Mouse (Mus musculus) CH12.LX (cell line): ENCODE measurements around the gene Pithd1. TPM values are rescaled to one million over a fixed set of nuclear protein-coding genes. Genes with fewer than 3 reads are reported as not detected.

Source experiments
- DNase-seq: peaks from one replicate; pipeline ENCODE4 v3.0.0-alpha.2; 2013; ENCODE audit errors: extremely low read depth
- H3K27ac ChIP-seq: 2 replicates; pipeline ENCODE4 v1.5.1; 2012; ENCODE audit warnings: low read depth, mild to moderate bottlenecking, control low read depth, moderate library complexity; ENCODE audit not compliant: insufficient read depth
- H3K27me3 ChIP-seq: replicated peaks from 2 replicates; pipeline ENCODE3; 2012; ENCODE audit warnings: inconsistent platforms
- H3K36me3 ChIP-seq, 2 experiments: replicated peaks in 1 of 2; 2 replicates each; pipeline versions ENCODE3 to v1.6.1; 2012; ENCODE audit warnings: inconsistent platforms in 1 of 2, low read length in 1 of 2, mild to moderate bottlenecking in 1 of 2, mixed read lengths in 1 of 2, moderate library complexity in 1 of 2; ENCODE audit not compliant: control insufficient read depth in 1 of 2, insufficient read depth in 1 of 2
- H3K4me1 ChIP-seq, 2 experiments: 2 replicates each; pipeline ENCODE4 v1.6.1; 2012; ENCODE audit warnings: inconsistent platforms in 1 of 2, moderate library complexity in 1 of 2; ENCODE audit not compliant: insufficient read depth in 2 of 2, control insufficient read depth in 1 of 2
- H3K4me2 ChIP-seq: 2 replicates; pipeline ENCODE4 v1.6.1; 2012; ENCODE audit warnings: low read depth, mild to moderate bottlenecking, control low read depth; ENCODE audit not compliant: poor library complexity, insufficient read depth, severe bottlenecking
- H3K4me3 ChIP-seq, 3 experiments: fragments of 150-350 bp in 1 of 3; sonication (generic) in 1 of 3; replicated peaks in 1 of 3; 2 replicates each; pipeline versions ENCODE3 to v1.5.1; 2011 to 2012; ENCODE audit warnings: low read depth in 2 of 3, low read length in 2 of 3, mild to moderate bottlenecking in 2 of 3, moderate library complexity in 2 of 3, control low read depth in 1 of 3, improper control_type of control experiment in 1 of 3, inconsistent platforms in 1 of 3, mixed read lengths in 1 of 3; ENCODE audit not compliant: poor library complexity in 1 of 3
- H3K79me2 ChIP-seq: replicated peaks from 2 replicates; pipeline ENCODE4 v1.6.1; 2012; ENCODE audit warnings: mild to moderate bottlenecking, moderate library complexity; ENCODE audit not compliant: control insufficient read depth, poor library complexity, insufficient read depth, severe bottlenecking; ENCODE audit errors: extremely low read depth
- H3K9ac ChIP-seq: 2 replicates; pipeline ENCODE4 v1.6.1; 2012; ENCODE audit warnings: low read depth, mild to moderate bottlenecking, control low read depth, moderate library complexity; ENCODE audit not compliant: insufficient read depth
- H3K9me3 ChIP-seq: replicated peaks from 2 replicates; pipeline ENCODE3; 2012; ENCODE audit warnings: low read length, inconsistent platforms, mixed read lengths
- BHLHE40 ChIP-seq: IDR thresholded peaks from 2 replicates; pipeline ENCODE4 v1.6.1; 2011; ENCODE audit warnings: mild to moderate bottlenecking, low read depth, low read length, improper control_type of control experiment
- CHD1 ChIP-seq: IDR thresholded peaks from 2 replicates; pipeline ENCODE4 v1.6.1; 2012; ENCODE audit warnings: low read depth, low read length, improper control_type of control experiment, inconsistent platforms
- CTCF ChIP-seq, 2 experiments: IDR thresholded peaks in 1 of 2; conservative IDR thresholded peaks in 1 of 2; 2 replicates each; pipeline ENCODE4 v1.5.1; 2011 to 2012; ENCODE audit warnings: low read depth in 2 of 2, low read length in 2 of 2, improper control_type of control experiment in 1 of 2, inconsistent platforms in 1 of 2, mild to moderate bottlenecking in 1 of 2, moderate library complexity in 1 of 2
- ELF1 ChIP-seq: IDR thresholded peaks from 2 replicates; pipeline ENCODE4 v1.6.1; 2014; ENCODE audit warnings: low read depth, mild to moderate bottlenecking, inconsistent platforms, low read length, improper control_type of control experiment
- EP300 ChIP-seq: IDR thresholded peaks from 2 replicates; pipeline ENCODE4 v1.6.1; 2011; ENCODE audit warnings: low read length, improper control_type of control experiment
- ETS1 ChIP-seq: conservative IDR thresholded peaks from 2 replicates; pipeline ENCODE4 v1.6.1; 2012; ENCODE audit warnings: low read depth, mild to moderate bottlenecking, inconsistent platforms, low read length, improper control_type of control experiment, moderate library complexity
- JUN ChIP-seq: IDR thresholded peaks from 2 replicates; pipeline ENCODE4 v1.6.1; 2011; ENCODE audit warnings: low read depth, mild to moderate bottlenecking, low read length, improper control_type of control experiment, moderate library complexity; ENCODE audit not compliant: insufficient read depth
- MAFK ChIP-seq: IDR thresholded peaks from 2 replicates; pipeline ENCODE4 v1.6.1; 2011; ENCODE audit warnings: low read length, improper control_type of control experiment; ENCODE audit not compliant: insufficient replicate concordance
- MAZ ChIP-seq: IDR thresholded peaks from 2 replicates; pipeline ENCODE4 v1.6.1; 2012; ENCODE audit warnings: low read depth, mild to moderate bottlenecking, inconsistent platforms, low read length, improper control_type of control experiment, moderate library complexity
- NELFE ChIP-seq: IDR thresholded peaks from 2 replicates; pipeline ENCODE4 v1.6.1; 2011; ENCODE audit warnings: low read depth, low read length, improper control_type of control experiment
- NRF1 ChIP-seq: IDR thresholded peaks from 2 replicates; pipeline ENCODE4 v1.6.1; 2014; ENCODE audit warnings: low read depth, mild to moderate bottlenecking, inconsistent platforms, low read length, improper control_type of control experiment, moderate library complexity
- POLR2A ChIP-seq: IDR thresholded peaks from 2 replicates; pipeline ENCODE4 v1.6.1; 2011; ENCODE audit warnings: low read depth, mild to moderate bottlenecking, improper control_type of control experiment, low read length
- RAD21 ChIP-seq: IDR thresholded peaks from 2 replicates; pipeline ENCODE4 v1.6.1; 2011; ENCODE audit warnings: low read depth, mild to moderate bottlenecking, low read length, improper control_type of control experiment, moderate library complexity
- ZC3H11A ChIP-seq: IDR thresholded peaks from 2 replicates; pipeline ENCODE4 v1.6.1; 2012; ENCODE audit warnings: low read depth, mild to moderate bottlenecking, inconsistent platforms, low read length, improper control_type of control experiment
- ZKSCAN1 ChIP-seq: IDR thresholded peaks from 2 replicates; pipeline ENCODE4 v1.6.1; 2012; ENCODE audit warnings: low read depth, inconsistent platforms, low read length, improper control_type of control experiment, borderline replicate concordance
- dilution Hi-C: fragments of 300-500 bp; cut with MboI; formaldehyde crosslinking; loops from 2 replicates; pipeline ENCODE4 v1.14.3; 2020; ENCODE audit warnings: low sequenced_read_pairs; ENCODE audit not compliant: extremely low pct_unique_long_range_greater_than_20kb, extremely low pct_ligation_motif_present
- in situ Hi-C: fragments of 300-500 bp; cut with MboI; formaldehyde crosslinking; loops from 3 replicates; pipeline ENCODE4 v1.14.3; 2019; ENCODE audit warnings: low sequenced_read_pairs, low pct_ligation_motif_present, low pct_unique_long_range_greater_than_20kb, mixed read lengths
- polyA plus RNA-seq: library from polyadenylated mRNA; unstranded; fragments of >175 nt; gene quantifications from 2 replicates; pipeline ENCODE4 v1.2.1, GENCODE M21; 2012; ENCODE audit warnings: low read depth; ENCODE audit not compliant: insufficient read length
- total RNA-seq, 2 experiments: library from RNA; depleted of rRNA; stranded (reverse); fragments of 300-350 nt in 1 of 2; fragments of >200 nt in 1 of 2; gene quantifications; 2 replicates each; pipeline ENCODE4 v1.2.3; 2012 to 2014

Pithd1 gene
- total and polyA plus RNA-seq, 3 experiments: 53.2 to 87.5 (median 53.2) TPM

DNA sequence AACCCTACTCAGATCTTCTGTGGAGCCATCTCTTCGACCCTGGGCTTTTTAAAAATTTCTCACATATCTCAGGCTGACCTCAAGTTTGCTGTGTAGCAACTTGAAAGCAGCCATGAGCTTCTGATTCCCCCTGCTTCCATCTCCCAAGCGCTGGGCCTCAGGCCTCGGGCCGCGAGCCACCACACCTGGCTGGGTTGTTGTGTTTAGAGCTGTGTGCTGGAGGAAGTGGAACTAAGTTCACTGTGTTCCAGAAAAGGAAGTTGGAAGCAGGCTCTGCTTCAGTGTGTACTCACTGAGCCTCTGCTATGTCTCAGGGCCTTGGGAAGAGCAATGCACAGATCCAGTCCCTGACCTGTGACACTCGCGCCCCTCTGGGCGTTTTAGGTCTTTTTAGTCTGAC, 38.9 kb downstream of the Pithd1 start:
- peak overlapping the region; percentile 6; the same call in 1 of the 2 replicates for H3K4me2 ChIP-seq
- H3K36me3 ChIP-seq: peaks cover 12 to 44% of the 10 kb centered on the region in 2 experiments
- no peak overlapping the region for H3K27ac ChIP-seq
- no peak overlapping the region for H3K4me3 ChIP-seq
- H3K9me3 ChIP-seq: peaks cover 11% of the 10 kb centered on the region
- H3K27me3 ChIP-seq: no peaks in the 10 kb centered on the region
- peak; percentile 16 for DNase-seq
- in situ Hi-C loops (loop anchor here (10.0 kb wide), 1 partner anchor 63 kb away; no protein-coding TSS in a partner anchor), dilution Hi-C loops (no loop called here)
- H3K9ac ChIP-seq: no peak overlapping the region
- peaks cover 3 to 23% of the 10 kb centered on the region in 2 experiments; a peak in 3 of 4 replicates for H3K4me1 ChIP-seq
- TF ChIP-seq MAFK: no peak
- TF ChIP-seq MAZ: no peak
- TF ChIP-seq NRF1: no peak
- TF ChIP-seq ZC3H11A: no peak
- no peak for TF ChIP-seq EP300
- no peak for TF ChIP-seq POLR2A
- TF ChIP-seq ELF1: no peak
- TF ChIP-seq ETS1: no peak
- TF ChIP-seq RAD21: no peak
- TF ChIP-seq BHLHE40: no peak
- no peak for TF ChIP-seq CTCF (conservative IDR thresholded peaks at IDR 0.05 in 1 of 2, IDR thresholded peaks at IDR 0.05 in 1 of 2; ENCODE audit: low read depth in 2 of 2, low read length in 2 of 2)
- TF ChIP-seq ZKSCAN1: no peak
- TF ChIP-seq NELFE: no peak
- TF ChIP-seq JUN: no peak
- no peaks in the 10 kb centered on the region for H3K79me2 ChIP-seq

DNA sequence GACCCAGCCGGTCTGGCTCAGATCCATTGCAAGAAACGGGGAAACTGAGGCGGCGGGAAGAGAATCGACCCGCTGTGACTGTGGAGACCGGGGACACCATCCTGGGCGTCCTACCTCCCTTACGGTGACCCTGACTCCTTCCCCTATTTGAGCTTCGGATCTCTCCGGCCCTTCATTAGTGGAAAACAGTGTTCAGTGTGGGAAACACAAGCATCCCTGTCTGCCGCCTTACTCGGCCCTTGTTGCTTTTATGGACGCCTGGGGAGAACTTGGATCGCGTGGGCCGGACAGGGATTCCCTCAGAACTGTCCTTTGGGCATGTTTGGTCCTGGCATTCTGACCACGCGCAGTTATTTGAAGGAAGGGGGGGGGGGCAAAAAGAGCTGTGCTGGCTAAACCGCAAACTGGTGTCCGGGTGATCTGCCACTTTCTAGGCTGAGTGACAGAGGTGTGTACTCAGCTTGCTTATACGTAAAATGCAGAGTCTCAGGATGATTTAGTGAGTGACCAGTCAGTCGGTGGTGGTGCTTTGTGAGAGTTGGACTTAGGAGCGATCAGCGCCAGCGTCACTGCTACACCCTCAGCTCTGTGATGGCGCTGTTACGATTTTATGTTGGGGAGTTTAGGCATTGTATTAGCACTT, 40.3 kb downstream of the Pithd1 start:
- peaks cover 6% of the 10 kb centered on the region for H3K9me3 ChIP-seq
- no peaks in the 10 kb centered on the region for H3K27me3 ChIP-seq
- peak overlapping the region; percentile 51 for H3K9ac ChIP-seq
- TF ChIP-seq CHD1 (0 out of 2 replicates have a peak, but pooled peaks have one; percentile 9), ZC3H11A (no peak)
- TF ChIP-seq, all 38 proteins: peak for 1
- peak overlapping the region; percentile 67 to 87 (median 71) for H3K4me3 ChIP-seq
- in situ Hi-C loops: loop anchor here (10.0 kb wide), 1 partner anchor 62 kb away; no protein-coding TSS in a partner anchor
- dilution Hi-C loops: no loop called here
- DNase-seq: no peak
- H3K4me2 ChIP-seq: peak overlapping the region; percentile 72
- no peak overlapping the region for H3K27ac ChIP-seq
- no peaks in the 10 kb centered on the region for H3K79me2 ChIP-seq
- peaks cover 3 to 34% of the 10 kb centered on the region in 2 experiments; a peak in 3 of 4 replicates for H3K4me1 ChIP-seq
- peaks cover 9 to 40% of the 10 kb centered on the region in 2 experiments for H3K36me3 ChIP-seq
